Mouse (Mus musculus) lung, postnatal 0 days (tissue): ENCODE results near the gene Ralgapa2. TPM values are rescaled to one million over a fixed set of nuclear protein-coding genes. Genes with fewer than 3 reads are reported as not detected.

Source experiments
- ATAC-seq: fragments of 200-750 bp; cut with Nextera tagmentation; 2 replicates; pipeline ENCODE4 v1.8.0; 2017; ENCODE audit warnings: moderate library complexity
- DNase-seq: peaks from one replicate; pipeline ENCODE4 v3.0.0-alpha.2; 2016; ENCODE audit warnings: low spot score
- H3K27ac ChIP-seq: fragments of 300-500 bp; sonication (generic); 2 replicates; pipeline ENCODE4 v1.5.1; 2014; ENCODE audit warnings: antibody characterized with exemption, mild to moderate bottlenecking, low read length, mixed read lengths
- H3K27me3 ChIP-seq: fragments of 300-500 bp; sonication (generic); replicated peaks from 2 replicates; pipeline ENCODE4 v1.6.1; 2014; ENCODE audit warnings: low read length, mixed read lengths; ENCODE audit not compliant: insufficient read depth
- H3K36me3 ChIP-seq: fragments of 300-500 bp; sonication (generic); 2 replicates; pipeline ENCODE4 v1.6.1; 2014; ENCODE audit warnings: low read length, mixed read lengths; ENCODE audit not compliant: insufficient read depth
- H3K4me1 ChIP-seq: fragments of 300-500 bp; sonication (generic); 2 replicates; pipeline ENCODE4 v1.6.1; 2014; ENCODE audit warnings: antibody characterized with exemption, low read depth, low read length, mixed read lengths; ENCODE audit not compliant: insufficient read depth
- H3K4me2 ChIP-seq: fragments of 300-500 bp; sonication (generic); replicated peaks from 2 replicates; pipeline ENCODE4 v1.6.1; 2014; ENCODE audit warnings: low read depth, mild to moderate bottlenecking, low read length, moderate library complexity, mixed read lengths
- H3K4me3 ChIP-seq: fragments of 300-500 bp; sonication (generic); 2 replicates; pipeline ENCODE4 v1.5.1; 2014; ENCODE audit warnings: low read depth, low read length
- H3K9ac ChIP-seq: fragments of 300-500 bp; sonication (generic); replicated peaks from 2 replicates; pipeline ENCODE4 v1.6.1; 2014; ENCODE audit warnings: low read depth, mild to moderate bottlenecking
- H3K9me3 ChIP-seq: fragments of 300-500 bp; sonication (generic); 2 replicates; pipeline ENCODE4 v1.6.1; 2016; ENCODE audit warnings: low read length, mixed read lengths
- CTCF ChIP-seq: IDR thresholded peaks from 2 replicates; pipeline ENCODE4 v1.5.1; 2016; ENCODE audit warnings: antibody characterized with exemption, mild to moderate bottlenecking
- EP300 ChIP-seq: IDR thresholded peaks from 2 replicates; pipeline ENCODE4 v1.6.1; 2016; ENCODE audit warnings: antibody characterized with exemption, mild to moderate bottlenecking, control low read depth
- WGBS: fragments of 180-500 bp; shearing (Covaris S2); extraction: QIAGEN DNeasy Blood & Tissue Kit; methylation state at CpG from one replicate; pipeline ENCODE4 v1.1.7; 2014; 5-methylcytosine and 5-hydroxymethylcytosine counted together
- polyA plus RNA-seq: library from polyadenylated mRNA; unstranded; fragments of >200 nt; fragmentation: Nextera tagmentation; extraction: Ambion mirVana; gene quantifications from 2 replicates; pipeline ENCODE4 v1.2.1, GENCODE M21; 2015

Ralgapa2 gene
- polyA plus RNA-seq, 1 experiment from 2014 or later = 9.1 TPM

GRCm38 (mm10) chr2:146261146-146261545, 251.0 kb downstream of the Ralgapa2 start:
- 90% methylated on average over 4 of the region's 4 CpGs for WGBS

GRCm38 (mm10) chr2:146259787-146260560, 252.2 kb downstream of the Ralgapa2 start:
- Histone ChIP-seq H3K4me2 (no peak overlapping the region), H3K9me3 (no peaks in the 10 kb centered on the region)
- WGBS = 67% methylated on average over 18 of the region's 18 CpGs

More at GRCm38 (mm10) chr2:146261146-146261545, 251.0 kb downstream of the Ralgapa2 start:
- no peaks in the 10 kb centered on the region for H3K36me3 ChIP-seq
- no peak overlapping the region for H3K4me2 ChIP-seq
- no peak overlapping the region for H3K4me3 ChIP-seq
- TF ChIP-seq EP300 = no peak
- TF ChIP-seq CTCF = no peak
- no peak for DNase-seq
- H3K27me3 ChIP-seq = no peaks in the 10 kb centered on the region
- no peak for ATAC-seq
- H3K9ac ChIP-seq = no peak overlapping the region
- H3K27ac ChIP-seq = no peak overlapping the region
- H3K9me3 ChIP-seq = no peaks in the 10 kb centered on the region
- no peaks in the 10 kb centered on the region for H3K4me1 ChIP-seq

GRCm38 (mm10) chr2:146258736-146259469, 253.2 kb downstream of the Ralgapa2 start:
- ATAC-seq (no peak), DNase-seq (no peak)
- no peak overlapping the region for H3K4me3 ChIP-seq
- H3K27ac ChIP-seq = no peak overlapping the region
- H3K36me3 ChIP-seq = no peaks in the 10 kb centered on the region
- TF ChIP-seq EP300 = no peak
- no peak for TF ChIP-seq CTCF
- no peaks in the 10 kb centered on the region for H3K27me3 ChIP-seq
- WGBS = 47% methylated on average over 10 of the region's 10 CpGs
- no peak overlapping the region for H3K4me2 ChIP-seq
- no peaks in the 10 kb centered on the region for H3K4me1 ChIP-seq
- H3K9ac ChIP-seq = no peak overlapping the region
- H3K9me3 ChIP-seq = no peaks in the 10 kb centered on the region

More at GRCm38 (mm10) chr2:146259787-146260560, 252.2 kb downstream of the Ralgapa2 start:
- no peaks in the 10 kb centered on the region for H3K36me3 ChIP-seq
- DNase-seq = no peak
- H3K27me3 ChIP-seq = no peaks in the 10 kb centered on the region
- H3K9ac ChIP-seq = no peak overlapping the region
- no peak for ATAC-seq
- H3K4me3 ChIP-seq = no peak overlapping the region
- no peaks in the 10 kb centered on the region for H3K4me1 ChIP-seq
- TF ChIP-seq CTCF = no peak
- TF ChIP-seq EP300 = no peak
- no peak overlapping the region for H3K27ac ChIP-seq

GRCm38 (mm10) chr2:146257609-146258008, 254.5 kb downstream of the Ralgapa2 start:
- H3K4me2 ChIP-seq = no peak overlapping the region
- no peak overlapping the region for H3K4me3 ChIP-seq
- H3K36me3 ChIP-seq = no peaks in the 10 kb centered on the region
- H3K9ac ChIP-seq = no peak overlapping the region
- no peaks in the 10 kb centered on the region for H3K4me1 ChIP-seq
- no peaks in the 10 kb centered on the region for H3K27me3 ChIP-seq
- no peak for ATAC-seq
- DNase-seq = no peak
- WGBS = 76% methylated on average over 3 of the region's 3 CpGs
- TF ChIP-seq EP300 = no peak
- no peak for TF ChIP-seq CTCF
- no peaks in the 10 kb centered on the region for H3K9me3 ChIP-seq
- no peak overlapping the region for H3K27ac ChIP-seq

GRCm38 (mm10) chr2:146257037-146257436, 255.1 kb downstream of the Ralgapa2 start:
- WGBS = 37% methylated on average over 3 of the region's 3 CpGs
- Histone ChIP-seq H3K27me3 (no peaks in the 10 kb centered on the region), H3K9ac (no peak overlapping the region), H3K27ac (no peak overlapping the region), H3K36me3 (no peaks in the 10 kb centered on the region), H3K9me3 (no peaks in the 10 kb centered on the region), H3K4me1 (no peaks in the 10 kb centered on the region), H3K4me3 (no peak overlapping the region), H3K4me2 (no peak overlapping the region)
- no peak; the same call in 1 of the 2 replicates for ATAC-seq
- TF ChIP-seq EP300 = no peak
- no peak for TF ChIP-seq CTCF
- peak; percentile 57 for DNase-seq

- Histone ChIP-seq H3K9ac (no peak overlapping the region), H3K27me3 (no peaks in the 10 kb centered on the region), H3K36me3 (no peaks in the 10 kb centered on the region), H3K9me3 (no peaks in the 10 kb centered on the region), H3K4me3 (no peak overlapping the region), H3K4me2 (no peak overlapping the region), H3K27ac (no peak overlapping the region), H3K4me1 (no peaks in the 10 kb centered on the region)
- TF ChIP-seq EP300 (no peak), CTCF (peak; percentile 48)
- ATAC-seq (no peak), DNase-seq (peak; percentile 28)
- 66% methylated on average over 3 of the region's 3 CpGs for WGBS
These were observed 255.7 kb downstream of the Ralgapa2 start for GRCm38 (mm10) chr2:146256321-146256875.
